Mouse (Mus musculus) thymus, adult 2 months (tissue): Measurements from ENCODE around the gene A3galt2. TPM values are rescaled to one million over a fixed set of nuclear protein-coding genes. Genes with fewer than 3 reads are reported as not detected.
A peak's percentile ranks its signal among the peaks of the same experiment; 100 is the strongest.

ENCODE experiments used
- DNase-seq: peaks from one replicate; pipeline ENCODE4 v3.0.0; 2021
- H3K27ac ChIP-seq: fragments of 200-500 bp; 2 replicates; pipeline ENCODE4 v1.5.1; 2012; ENCODE audit warnings: low read length, control low read depth; ENCODE audit not compliant: control insufficient read depth, insufficient read depth
- H3K27me3 ChIP-seq: fragments of 200-500 bp; 2 replicates; pipeline ENCODE4 v1.6.1; 2012; ENCODE audit warnings: mild to moderate bottlenecking, low read length, moderate library complexity, mixed read lengths; ENCODE audit not compliant: control insufficient read depth, insufficient read depth
- H3K36me3 ChIP-seq: fragments of 200-500 bp; 2 replicates; pipeline ENCODE4 v1.6.1; 2012; ENCODE audit warnings: mild to moderate bottlenecking, low read length, moderate library complexity; ENCODE audit not compliant: control insufficient read depth, insufficient read depth
- H3K4me1 ChIP-seq: fragments of 200-500 bp; replicated peaks from 2 replicates; pipeline ENCODE4 v1.6.1; 2012; ENCODE audit warnings: low read length; ENCODE audit not compliant: control insufficient read depth, insufficient read depth
- H3K4me3 ChIP-seq: fragments of 200-500 bp; 2 replicates; pipeline ENCODE4 v1.5.1; 2012; ENCODE audit warnings: mild to moderate bottlenecking, low read length, control low read depth, moderate library complexity; ENCODE audit not compliant: control insufficient read depth, insufficient read depth
- CTCF ChIP-seq: fragments of 200-500 bp; IDR thresholded peaks from 2 replicates; pipeline ENCODE4 v1.5.1; 2012; ENCODE audit warnings: mild to moderate bottlenecking, control low read depth, low read length, moderate library complexity, borderline replicate concordance; ENCODE audit not compliant: control insufficient read depth, poor library complexity, insufficient read depth; ENCODE audit errors: extremely low read depth
- POLR2A ChIP-seq: fragments of 200-500 bp; IDR thresholded peaks from 2 replicates; pipeline ENCODE4 v1.6.1; 2012; ENCODE audit warnings: mild to moderate bottlenecking, low read length, control low read depth, moderate library complexity; ENCODE audit not compliant: control insufficient read depth, poor library complexity, insufficient read depth; ENCODE audit errors: extremely low read depth
- WGBS: fragments of 180-500 bp; shearing (Covaris S2); methylation state at CpG from one replicate; pipeline ENCODE4 v1.1.7; 2018; 5-methylcytosine and 5-hydroxymethylcytosine counted together
- polyA plus RNA-seq: library from polyadenylated mRNA; depleted of rRNA; stranded (reverse); fragments of >200 nt; gene quantifications from 2 replicates; pipeline ENCODE4 v1.2.3, GENCODE M21; 2012

Gene A3galt2
- polyA plus RNA-seq, 1 experiment, result 1.6 TPM

- no peak for DNase-seq
- 51% methylated on average over 6 of the region's 6 CpGs for WGBS
- no peak overlapping the region for H3K27ac ChIP-seq
Observed at GRCm38 (mm10) chr4:128733496-128733895, 21.7 kb upstream of the A3galt2 start.

GRCm38 (mm10) chr4:128734217-128734616 is 20.9 kb upstream of the A3galt2 start:
- no peaks in the 10 kb centered on the region for H3K27me3 ChIP-seq
- 75% methylated on average over 5 of the region's 5 CpGs for WGBS
- TF ChIP-seq CTCF, result no peak
- no peak for TF ChIP-seq POLR2A
- no peak for DNase-seq
- peaks cover 55% of the 10 kb centered on the region for H3K4me1 ChIP-seq
- H3K4me3 ChIP-seq, result no peak overlapping the region
- no peaks in the 10 kb centered on the region for H3K36me3 ChIP-seq
- H3K27ac ChIP-seq, result peak overlapping the region; percentile 11; the same call in 1 of the 2 replicates

More at GRCm38 (mm10) chr4:128733496-128733895, 21.7 kb upstream of the A3galt2 start:
- TF ChIP-seq CTCF (no peak), POLR2A (no peak)
- no peak overlapping the region for H3K4me3 ChIP-seq
- no peaks in the 10 kb centered on the region for H3K27me3 ChIP-seq
- H3K36me3 ChIP-seq, result no peaks in the 10 kb centered on the region
- H3K4me1 ChIP-seq, result peaks cover 59% of the 10 kb centered on the region

GRCm38 (mm10) chr4:128734721-128735671 is 20.2 kb upstream of the A3galt2 start:
- WGBS, result 29% methylated on average over 18 of the region's 18 CpGs
- DNase-seq, result peak; percentile 63
- TF ChIP-seq CTCF (no peak), POLR2A (no peak)
- no peaks in the 10 kb centered on the region for H3K27me3 ChIP-seq
- peaks cover 48% of the 10 kb centered on the region for H3K4me1 ChIP-seq
- H3K36me3 ChIP-seq, result no peaks in the 10 kb centered on the region
- no peak overlapping the region for H3K4me3 ChIP-seq
- peak overlapping the region; percentile 22; the same call in 1 of the 2 replicates for H3K27ac ChIP-seq

- DNase-seq, result no peak
- no peak overlapping the region for H3K4me3 ChIP-seq
- H3K27me3 ChIP-seq, result no peaks in the 10 kb centered on the region
- TF ChIP-seq CTCF, result no peak
- no peak for TF ChIP-seq POLR2A
- no peaks in the 10 kb centered on the region for H3K36me3 ChIP-seq
- peaks cover 43% of the 10 kb centered on the region for H3K4me1 ChIP-seq
- peak overlapping the region; percentile 29; the same call in 1 of the 2 replicates for H3K27ac ChIP-seq
- WGBS, result 77% methylated on average over 6 of the region's 6 CpGs
Observed at GRCm38 (mm10) chr4:128737137-128737589, 18.0 kb upstream of the A3galt2 start.

- Histone ChIP-seq H3K27ac (no peak overlapping the region), H3K36me3 (no peaks in the 10 kb centered on the region), H3K4me1 (peaks cover 41% of the 10 kb centered on the region), H3K27me3 (no peaks in the 10 kb centered on the region), H3K4me3 (no peak overlapping the region)
- WGBS, result 91% methylated on average over 14 of the region's 14 CpGs
- no peak for DNase-seq
- TF ChIP-seq CTCF, result no peak
- TF ChIP-seq POLR2A, result no peak
Observed at GRCm38 (mm10) chr4:128737825-128738610, 17.1 kb upstream of the A3galt2 start.

GRCm38 (mm10) chr4:128740878-128741277 is 14.3 kb upstream of the A3galt2 start:
- Histone ChIP-seq H3K36me3 (peaks cover 21% of the 10 kb centered on the region), H3K27me3 (no peaks in the 10 kb centered on the region), H3K27ac (no peak overlapping the region), H3K4me1 (peaks cover 14% of the 10 kb centered on the region), H3K4me3 (no peak overlapping the region)
- 33% methylated on average over 1 of the region's 1 CpGs for WGBS
- TF ChIP-seq CTCF (no peak), POLR2A (no peak)
- DNase-seq, result no peak
